ENCODE assay signal across 26 mouse cellular contexts in the genomic region with DNA sequence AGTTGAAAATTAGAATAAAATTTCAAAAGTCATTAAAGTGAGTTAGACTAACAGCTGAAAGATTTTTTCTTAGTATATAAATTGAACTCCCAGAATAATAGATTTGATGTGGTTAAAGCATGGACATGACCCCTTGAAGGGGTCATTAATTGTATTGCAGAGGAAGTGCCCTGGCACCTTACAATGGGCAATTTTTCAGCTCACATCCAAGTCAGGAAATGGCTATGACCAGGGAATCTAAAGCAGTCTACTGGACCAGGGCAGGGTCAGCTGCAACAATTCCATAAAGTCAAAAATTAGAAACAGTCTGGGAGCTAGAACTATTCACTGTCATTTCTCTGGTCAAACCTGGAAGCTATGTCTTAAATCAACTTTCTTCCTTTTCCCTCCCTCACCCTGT. TPM values are rescaled to one million over a fixed set of nuclear protein-coding genes. Genes with fewer than 3 reads are reported as not detected.
DNase-seq lines count a peak whose midpoint lies in the region; ATAC-seq lines count a peak whose summit lies in the region.
"Had no signal": no experiment of that assay in that cellular context is flagged by ENCODE, and none has a peak within 500 bp of the region (broad histone marks: within the 10 kb centered on the region; RNA-seq: fewer than 3 reads in every experiment).

No protein-coding gene starts in this region.

- no peak overlapping the region for H3K4me3 ChIP-seq in kidney, embryonic 14.5 days (ENCODE audit: low read length)
- H3K4me3 ChIP-seq: forebrain, embryonic 10.5 days; forebrain, embryonic 13.5 days; heart, adult 2 months; heart, embryonic 10.5 days; heart, embryonic 13.5 days had no signal

- H3K4me2 ChIP-seq in kidney, embryonic 14.5 days (replicated peaks; ENCODE audit: low read depth, low read length) = no peak overlapping the region
- H3K4me2 ChIP-seq: forebrain, embryonic 13.5 days; heart, embryonic 13.5 days had no signal

- no peak overlapping the region for H3K27ac ChIP-seq in kidney, embryonic 14.5 days (ENCODE audit: low read depth, low read length)
- H3K27ac ChIP-seq: forebrain, embryonic 10.5 days; forebrain, embryonic 13.5 days; heart, adult 2 months; heart, embryonic 10.5 days; heart, embryonic 13.5 days had no signal

- H3K9me3 ChIP-seq in kidney, embryonic 14.5 days (ENCODE audit: control insufficient read depth, low read length) = no peaks in the 10 kb centered on the region
- H3K9me3 ChIP-seq: forebrain, embryonic 10.5 days; forebrain, embryonic 13.5 days; G1E; heart, embryonic 10.5 days; heart, embryonic 13.5 days had no signal

- H3K36me3 ChIP-seq in kidney, embryonic 14.5 days (ENCODE audit: control insufficient read depth, insufficient read depth, low read length) = no peaks in the 10 kb centered on the region
- H3K36me3 ChIP-seq: forebrain, embryonic 10.5 days; G1E; heart, embryonic 10.5 days; heart, embryonic 13.5 days had no signal

- DNase-seq in kidney, adult 9 months = peak; percentile 7
- DNase-seq in kidney, postnatal 10 days = no peak
- DNase-seq in kidney, postnatal 36 days = peak; percentile 6 to 9
- peak; percentile 22 for DNase-seq in lung, postnatal 10 days
- DNase-seq in lung, postnatal 14 days = no peak
- DNase-seq in yolk sac, embryonic 10.5 days (ENCODE audit: low spot score) = no peak
- DNase-seq: adrenal gland, postnatal 10 days; adrenal gland, postnatal 36 days; B cell, adult 2 months; cerebellum, adult 18-20 months; cerebellum, adult 9-10 months; cerebellum, postnatal 14 days; gastrocnemius, postnatal 10 days; gastrocnemius, postnatal 36 days; heart, adult 2 months; heart, postnatal 14 days; heart, postnatal 4 days had no signal

- no peak for ATAC-seq in kidney, embryonic 14.5 days (ENCODE audit: low FRiP score, low TSS enrichment)
- ATAC-seq: forebrain, embryonic 13.5 days; forebrain, embryonic 16.5 days; Patski had no signal

- H3K4me1 ChIP-seq in kidney, embryonic 14.5 days (ENCODE audit: control insufficient read depth, insufficient read depth, low read length) = no peaks in the 10 kb centered on the region
- H3K4me1 ChIP-seq: forebrain, embryonic 10.5 days; forebrain, embryonic 13.5 days had no signal

- H3K9ac ChIP-seq in kidney, embryonic 14.5 days (ENCODE audit: low read depth, low read length) = no peak overlapping the region
- H3K9ac ChIP-seq: forebrain, embryonic 13.5 days; heart, embryonic 13.5 days had no signal

- H3K27me3 ChIP-seq in kidney, embryonic 14.5 days (ENCODE audit: control insufficient read depth, insufficient read depth, low read length) = no peaks in the 10 kb centered on the region
- H3K27me3 ChIP-seq: CH12.LX; forebrain, embryonic 13.5 days; heart, embryonic 13.5 days; Patski had no signal

RNA-seq across cellular contexts. Expression of gene Pcsk5, which starts 55.2 kb away (rescaled TPM):
- 19.4 and 26.8 TPM in 2 replicates for polyA plus RNA-seq in kidney, embryonic 14.5 days (2014; fragmentation: Nextera tagmentation; extraction: Ambion mirVana)
- polyA plus RNA-seq: G1E had no signal

Comparison
In these comparisons a context has a peak if more than half of its experiments do, and no peak if none do; other contexts are left out.
1. DNase-seq: peak in kidney, adult 9 months (single experiment), kidney, postnatal 36 days (2 of 2) and lung, postnatal 10 days (single experiment); none in kidney, postnatal 10 days (single experiment), lung, postnatal 14 days (single experiment) and yolk sac, embryonic 10.5 days (single experiment).